Mouse (Mus musculus): ENCODE results near the gene Galm. TPM values are rescaled to one million over a fixed set of nuclear protein-coding genes. Genes with fewer than 3 reads are reported as not detected.
"Not testable (repeated sequence)": the region's sequence is repeated elsewhere in the genome, so short reads cannot be mapped to it uniquely, and the experiment has no call there.

Galm gene
- polyA plus RNA-seq, 1 experiment from 2014 or later, result 73.5 TPM

DNA sequence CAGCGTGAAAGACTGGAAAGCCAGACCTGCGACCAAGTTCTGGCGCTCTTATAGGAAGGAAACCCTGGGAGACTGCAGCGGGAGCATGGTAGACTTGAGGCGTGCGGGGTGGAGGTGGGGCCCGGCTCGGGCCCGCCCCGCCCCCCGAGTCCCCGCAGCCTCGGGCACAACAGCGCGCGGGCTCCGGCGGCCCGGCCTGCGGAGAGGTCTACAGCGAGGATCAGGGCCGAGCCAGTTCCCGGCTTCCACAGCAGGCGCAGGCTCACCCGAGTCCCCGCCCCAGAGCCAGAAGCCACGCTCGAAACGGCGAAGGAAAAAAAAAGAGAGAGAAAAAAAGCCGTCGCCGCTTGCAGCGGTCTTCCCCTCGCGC lies 79.0 kb downstream of the Galm start:
- peaks cover 26% of the 10 kb centered on the region for H3K36me3 ChIP-seq (ENCODE audit: control insufficient read depth, insufficient read depth)
- under 1% methylated on average over 36 of the region's 36 CpGs for WGBS
- H3K9me3 ChIP-seq (ENCODE audit: control insufficient read depth), result no peaks in the 10 kb centered on the region
- no peaks in the 10 kb centered on the region; the same call in 1 of the 2 replicates for H3K4me1 ChIP-seq (replicated peaks; ENCODE audit: control insufficient read depth, insufficient read depth, low read length)
- no peaks in the 10 kb centered on the region for H3K27me3 ChIP-seq (replicated peaks; ENCODE audit: control insufficient read depth, insufficient read depth, low read length)
- H3K9ac ChIP-seq (ENCODE audit: low read depth, low read length), result peak overlapping the region; percentile 89
- peak overlapping the region; percentile 94 for H3K27ac ChIP-seq (ENCODE audit: low read depth, low read length)
- peak overlapping the region; percentile 98 for H3K4me3 ChIP-seq (ENCODE audit: low read depth, low read length)
- peak; percentile 53 for ATAC-seq
- peak overlapping the region; percentile 90 for H3K4me2 ChIP-seq (replicated peaks; ENCODE audit: low read depth)
- TF ChIP-seq CTCF (IDR thresholded peaks at IDR 0.05; ENCODE audit: low read depth), result no peak

- ATAC-seq, result peak; percentile 95
- TF ChIP-seq CTCF (IDR thresholded peaks at IDR 0.05; ENCODE audit: low read depth), result no peak
- Histone ChIP-seq H3K4me2 (replicated peaks; ENCODE audit: low read depth) (peak within 1 kb of the TSS; percentile 90), H3K36me3 (ENCODE audit: control insufficient read depth, insufficient read depth) (peaks cover 26% of the 10 kb centered on the region), H3K4me1 (replicated peaks; ENCODE audit: control insufficient read depth, insufficient read depth, low read length) (no peaks in the 10 kb centered on the region; the same call in 1 of the 2 replicates), H3K27me3 (replicated peaks; ENCODE audit: control insufficient read depth, insufficient read depth, low read length) (no peaks in the 10 kb centered on the region), H3K9ac (ENCODE audit: low read depth, low read length) (peak within 1 kb of the TSS; percentile 89), H3K4me3 (ENCODE audit: low read depth, low read length) (peak within 1 kb of the TSS; percentile 98), H3K9me3 (ENCODE audit: control insufficient read depth) (no peaks in the 10 kb centered on the region), H3K27ac (ENCODE audit: low read depth, low read length) (peak within 1 kb of the TSS; percentile 94)
- WGBS, result under 1% methylated on average over 94 of the region's 95 CpGs
Observed at GRCm38 (mm10) chr17:80206671-80207581, 79.7 kb downstream of the Galm start, which contains the start of the genes Srsf7 and Ttc39d. Srsf7 (minus strand) TSS chr17:80207307. Ttc39d (plus strand) TSS chr17:80207460.

DNA sequence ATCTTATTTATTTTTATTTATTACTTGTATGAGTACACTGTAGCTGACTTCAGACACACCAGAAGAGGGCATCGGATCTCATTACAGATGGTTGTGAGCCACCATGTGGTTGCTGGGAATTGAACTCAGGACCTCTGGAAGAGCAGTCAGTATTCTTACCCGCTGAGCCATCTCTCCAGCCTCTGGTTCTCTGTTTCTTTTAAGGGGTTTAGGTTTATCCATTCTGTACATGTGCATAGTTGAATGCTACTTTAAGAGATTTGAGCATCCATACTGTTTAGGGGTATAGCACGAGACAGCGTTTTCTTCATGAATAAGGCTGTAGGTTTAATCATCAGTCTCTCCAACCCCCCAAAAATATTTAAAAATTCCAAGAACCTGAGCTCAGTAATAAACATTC lies 86.7 kb downstream of the Galm start:
- not testable (repeated sequence) for H3K27me3 ChIP-seq (replicated peaks; ENCODE audit: control insufficient read depth, insufficient read depth, low read length); ATAC-seq; H3K4me2 ChIP-seq (replicated peaks; ENCODE audit: low read depth); H3K36me3 ChIP-seq (ENCODE audit: control insufficient read depth, insufficient read depth); H3K27ac ChIP-seq (ENCODE audit: low read depth, low read length); H3K9me3 ChIP-seq (ENCODE audit: control insufficient read depth); H3K9ac ChIP-seq (ENCODE audit: low read depth, low read length); H3K4me3 ChIP-seq (ENCODE audit: low read depth, low read length); H3K4me1 ChIP-seq (replicated peaks; ENCODE audit: control insufficient read depth, insufficient read depth, low read length)
- 98% methylated on average over 4 of the region's 4 CpGs for WGBS

DNA sequence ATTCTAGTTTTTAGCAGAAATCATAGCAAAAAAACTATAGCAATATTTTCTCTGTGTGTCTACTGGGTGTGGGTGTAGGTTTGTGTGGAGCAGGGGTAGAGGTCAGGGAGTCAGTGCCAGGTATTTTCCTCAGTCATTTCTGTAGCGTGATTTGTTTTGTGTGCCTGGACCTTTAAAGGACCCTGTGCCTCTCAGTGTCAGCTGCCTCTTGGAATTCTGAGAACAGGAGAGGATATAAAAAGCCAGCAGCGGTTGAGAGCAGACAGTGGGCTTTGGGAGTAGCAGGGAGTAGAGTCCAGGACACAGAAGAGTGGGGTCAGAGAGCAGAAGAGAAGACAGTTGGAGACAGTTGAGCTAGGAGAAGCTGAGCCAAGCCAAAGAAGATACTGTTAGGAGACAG lies 92.9 kb downstream of the Galm start:
- Histone ChIP-seq H3K4me1 (replicated peaks; ENCODE audit: control insufficient read depth, insufficient read depth, low read length) (0 out of 2 replicates have a peak, but pooled peaks cover 2% of the 10 kb centered on the region), H3K4me2 (replicated peaks; ENCODE audit: low read depth) (no peak overlapping the region), H3K9ac (ENCODE audit: low read depth, low read length) (no peak overlapping the region), H3K4me3 (ENCODE audit: low read depth, low read length) (no peak overlapping the region), H3K27ac (ENCODE audit: low read depth, low read length) (no peak overlapping the region), H3K27me3 (replicated peaks; ENCODE audit: control insufficient read depth, insufficient read depth, low read length) (no peaks in the 10 kb centered on the region), H3K9me3 (ENCODE audit: control insufficient read depth) (no peaks in the 10 kb centered on the region), H3K36me3 (ENCODE audit: control insufficient read depth, insufficient read depth) (no peaks in the 10 kb centered on the region)
- 73% methylated on average over 2 of the region's 2 CpGs for WGBS
- ATAC-seq, result no peak
- TF ChIP-seq CTCF (IDR thresholded peaks at IDR 0.05; ENCODE audit: low read depth), result no peak

GRCm38 (mm10) chr17:80221202-80221601 lies 93.9 kb downstream of the Galm start:
- H3K9ac ChIP-seq (ENCODE audit: low read depth, low read length), result no peak overlapping the region
- 69% methylated on average over 9 of the region's 9 CpGs for WGBS
- no peak for TF ChIP-seq CTCF (IDR thresholded peaks at IDR 0.05; ENCODE audit: low read depth)
- H3K9me3 ChIP-seq (ENCODE audit: control insufficient read depth), result no peaks in the 10 kb centered on the region
- no peak overlapping the region for H3K4me3 ChIP-seq (ENCODE audit: low read depth, low read length)
- H3K4me2 ChIP-seq (replicated peaks; ENCODE audit: low read depth), result no peak overlapping the region
- no peak for ATAC-seq
- no peaks in the 10 kb centered on the region for H3K27me3 ChIP-seq (replicated peaks; ENCODE audit: control insufficient read depth, insufficient read depth, low read length)
- no peak overlapping the region for H3K27ac ChIP-seq (ENCODE audit: low read depth, low read length)
- 0 out of 2 replicates have a peak, but pooled peaks cover 3% of the 10 kb centered on the region for H3K4me1 ChIP-seq (replicated peaks; ENCODE audit: control insufficient read depth, insufficient read depth, low read length)
- no peaks in the 10 kb centered on the region for H3K36me3 ChIP-seq (ENCODE audit: control insufficient read depth, insufficient read depth)

DNA sequence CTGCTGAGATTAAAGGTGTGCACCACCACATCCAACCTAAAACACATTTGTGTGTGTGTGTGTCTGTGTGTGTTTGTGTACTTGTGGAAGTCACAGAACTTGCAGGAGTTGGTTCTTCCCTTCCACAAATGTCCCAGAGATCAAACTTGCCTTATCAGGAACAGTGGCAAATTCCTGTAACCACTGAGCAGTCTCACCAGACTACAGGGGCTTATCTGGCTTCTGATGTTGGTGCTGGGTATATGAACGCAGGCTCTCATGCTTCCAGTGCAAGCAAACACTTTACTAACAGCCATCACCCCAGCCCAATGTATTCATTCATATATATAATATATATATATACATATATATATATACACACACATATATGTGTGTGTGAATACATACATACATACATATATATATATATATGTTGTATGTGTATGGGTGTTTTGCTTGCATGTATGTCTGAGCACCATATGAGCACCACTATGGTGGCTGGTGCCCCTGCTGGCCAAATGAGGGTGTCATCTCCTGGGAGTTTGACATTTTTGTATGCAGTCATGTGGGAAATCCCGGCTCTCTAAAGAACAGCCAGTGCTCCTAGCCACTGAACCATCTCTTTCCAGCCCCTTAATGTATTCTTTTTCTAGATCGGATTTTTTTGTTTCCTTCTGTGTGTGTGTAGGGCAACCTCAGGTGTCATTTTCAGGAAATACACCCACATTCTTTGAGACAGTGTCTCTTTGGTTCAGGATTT lies 94.8 kb downstream of the Galm start:
- 0 out of 2 replicates have a peak, but pooled peaks cover 3% of the 10 kb centered on the region for H3K4me1 ChIP-seq (replicated peaks; ENCODE audit: control insufficient read depth, insufficient read depth, low read length)
- no peak overlapping the region for H3K4me3 ChIP-seq (ENCODE audit: low read depth, low read length)
- WGBS, result 63% methylated on average over 3 of the region's 3 CpGs
- no peak for ATAC-seq
- TF ChIP-seq CTCF (IDR thresholded peaks at IDR 0.05; ENCODE audit: low read depth), result peak; percentile 52
- H3K27me3 ChIP-seq (replicated peaks; ENCODE audit: control insufficient read depth, insufficient read depth, low read length), result no peaks in the 10 kb centered on the region
- no peak overlapping the region for H3K4me2 ChIP-seq (replicated peaks; ENCODE audit: low read depth)
- H3K27ac ChIP-seq (ENCODE audit: low read depth, low read length), result no peak overlapping the region
- H3K9ac ChIP-seq (ENCODE audit: low read depth, low read length), result no peak overlapping the region
- no peaks in the 10 kb centered on the region for H3K36me3 ChIP-seq (ENCODE audit: control insufficient read depth, insufficient read depth)
- H3K9me3 ChIP-seq (ENCODE audit: control insufficient read depth), result no peaks in the 10 kb centered on the region
